Mouse (Mus musculus): ENCODE data around the gene Ephb2. TPM values are rescaled to one million over a fixed set of nuclear protein-coding genes. Genes with fewer than 3 reads are reported as not detected.

The Ephb2 gene
- polyA plus RNA-seq, 1 experiment: not detected

GRCm38 (mm10) chr4:136621956-136622355, 213.8 kb downstream of the Ephb2 start:
- H3K36me3 ChIP-seq (ENCODE audit: control insufficient read depth): no peaks in the 10 kb centered on the region
- no peaks in the 10 kb centered on the region for H3K4me1 ChIP-seq (ENCODE audit: control insufficient read depth)
- no peaks in the 10 kb centered on the region for H3K9me3 ChIP-seq (ENCODE audit: control insufficient read depth, low read length)
- TF ChIP-seq TAL1 (IDR thresholded peaks at IDR 0.05; ENCODE audit: low read length): no peak
- TF ChIP-seq GATA1 (IDR thresholded peaks at IDR 0.05; ENCODE audit: low read length): no peak
- no peaks in the 10 kb centered on the region for H3K27me3 ChIP-seq (ENCODE audit: control insufficient read depth)
- H3K4me3 ChIP-seq (replicated peaks): no peak overlapping the region

- Histone ChIP-seq H3K4me1 (ENCODE audit: control insufficient read depth) (no peaks in the 10 kb centered on the region), H3K27me3 (ENCODE audit: control insufficient read depth) (no peaks in the 10 kb centered on the region), H3K4me3 (replicated peaks) (no peak overlapping the region), H3K9me3 (ENCODE audit: control insufficient read depth, low read length) (no peaks in the 10 kb centered on the region), H3K36me3 (ENCODE audit: control insufficient read depth) (no peaks in the 10 kb centered on the region)
- TF ChIP-seq TAL1 (IDR thresholded peaks at IDR 0.05; ENCODE audit: low read length): no peak
- no peak for TF ChIP-seq GATA1 (IDR thresholded peaks at IDR 0.05; ENCODE audit: low read length)
Observed at GRCm38 (mm10) chr4:136621336-136621735, 214.5 kb downstream of the Ephb2 start.

GRCm38 (mm10) chr4:136613657-136614056, 222.1 kb downstream of the Ephb2 start:
- no peak for TF ChIP-seq TAL1 (IDR thresholded peaks at IDR 0.05; ENCODE audit: low read length)
- no peak for TF ChIP-seq GATA1 (IDR thresholded peaks at IDR 0.05; ENCODE audit: low read length)

GRCm38 (mm10) chr4:136610387-136610856, 225.4 kb downstream of the Ephb2 start, which contains the start of gene Tex46:
TSS of gene Tex46 (plus strand) at chr4:136610437.
- TF ChIP-seq GATA1 (IDR thresholded peaks at IDR 0.05; ENCODE audit: low read length): no peak
- no peak for TF ChIP-seq TAL1 (IDR thresholded peaks at IDR 0.05; ENCODE audit: low read length)
- Histone ChIP-seq H3K36me3 (ENCODE audit: control insufficient read depth) (no peaks in the 10 kb centered on the region), H3K27me3 (ENCODE audit: control insufficient read depth) (no peaks in the 10 kb centered on the region), H3K4me1 (ENCODE audit: control insufficient read depth) (no peaks in the 10 kb centered on the region), H3K9me3 (ENCODE audit: control insufficient read depth, low read length) (no peaks in the 10 kb centered on the region), H3K4me3 (replicated peaks) (no peak within 1 kb of the TSS)

More at GRCm38 (mm10) chr4:136613657-136614056, 222.1 kb downstream of the Ephb2 start:
- Histone ChIP-seq H3K27me3 (ENCODE audit: control insufficient read depth) (no peaks in the 10 kb centered on the region), H3K36me3 (ENCODE audit: control insufficient read depth) (no peaks in the 10 kb centered on the region), H3K4me1 (ENCODE audit: control insufficient read depth) (no peaks in the 10 kb centered on the region), H3K9me3 (ENCODE audit: control insufficient read depth, low read length) (no peaks in the 10 kb centered on the region), H3K4me3 (replicated peaks) (no peak overlapping the region)

GRCm38 (mm10) chr4:136605756-136606485, 229.9 kb downstream of the Ephb2 start:
- TF ChIP-seq GATA1 (IDR thresholded peaks at IDR 0.05; ENCODE audit: low read length): no peak
- TF ChIP-seq TAL1 (IDR thresholded peaks at IDR 0.05; ENCODE audit: low read length): no peak
- no peaks in the 10 kb centered on the region for H3K9me3 ChIP-seq (ENCODE audit: control insufficient read depth, low read length)
- peaks cover 12% of the 10 kb centered on the region for H3K4me1 ChIP-seq (ENCODE audit: control insufficient read depth)
- no peak overlapping the region for H3K4me3 ChIP-seq (replicated peaks)
- H3K36me3 ChIP-seq (ENCODE audit: control insufficient read depth): no peaks in the 10 kb centered on the region
- no peaks in the 10 kb centered on the region for H3K27me3 ChIP-seq (ENCODE audit: control insufficient read depth)

GRCm38 (mm10) chr4:136602568-136602967, 233.2 kb downstream of the Ephb2 start, which contains the start of gene Kdm1a:
TSS of gene Kdm1a (minus strand) at chr4:136602723.
- no peaks in the 10 kb centered on the region for H3K27me3 ChIP-seq (ENCODE audit: control insufficient read depth)
- peaks cover 26% of the 10 kb centered on the region for H3K4me1 ChIP-seq (ENCODE audit: control insufficient read depth)
- peaks cover 8% of the 10 kb centered on the region for H3K36me3 ChIP-seq (ENCODE audit: control insufficient read depth)
- H3K4me3 ChIP-seq (replicated peaks): peak within 1 kb of the TSS; percentile 96
- TF ChIP-seq GATA1 (IDR thresholded peaks at IDR 0.05; ENCODE audit: low read length) (no peak), TAL1 (IDR thresholded peaks at IDR 0.05; ENCODE audit: low read length) (no peak)
- H3K9me3 ChIP-seq (ENCODE audit: control insufficient read depth, low read length): no peaks in the 10 kb centered on the region

- H3K27me3 ChIP-seq (ENCODE audit: control insufficient read depth): no peaks in the 10 kb centered on the region
- peak overlapping the region; percentile 96 for H3K4me3 ChIP-seq (replicated peaks)
- H3K36me3 ChIP-seq (ENCODE audit: control insufficient read depth): peaks cover 8% of the 10 kb centered on the region
- H3K9me3 ChIP-seq (ENCODE audit: control insufficient read depth, low read length): no peaks in the 10 kb centered on the region
- TF ChIP-seq TAL1 (IDR thresholded peaks at IDR 0.05; ENCODE audit: low read length) (no peak), GATA1 (IDR thresholded peaks at IDR 0.05; ENCODE audit: low read length) (no peak)
- peaks cover 28% of the 10 kb centered on the region for H3K4me1 ChIP-seq (ENCODE audit: control insufficient read depth)
Observed at GRCm38 (mm10) chr4:136602018-136602554, 233.7 kb downstream of the Ephb2 start.

GRCm38 (mm10) chr4:136601476-136601875, 234.3 kb downstream of the Ephb2 start:
- Histone ChIP-seq H3K4me1 (ENCODE audit: control insufficient read depth) (peaks cover 28% of the 10 kb centered on the region), H3K4me3 (replicated peaks) (peak overlapping the region; percentile 96), H3K36me3 (ENCODE audit: control insufficient read depth) (peaks cover 8% of the 10 kb centered on the region), H3K9me3 (ENCODE audit: control insufficient read depth, low read length) (no peaks in the 10 kb centered on the region), H3K27me3 (ENCODE audit: control insufficient read depth) (no peaks in the 10 kb centered on the region)
- TF ChIP-seq GATA1 (IDR thresholded peaks at IDR 0.05; ENCODE audit: low read length): no peak
- no peak for TF ChIP-seq TAL1 (IDR thresholded peaks at IDR 0.05; ENCODE audit: low read length)

GRCm38 (mm10) chr4:136600536-136600935, 235.3 kb downstream of the Ephb2 start:
- H3K4me1 ChIP-seq (ENCODE audit: control insufficient read depth): peaks cover 28% of the 10 kb centered on the region
- H3K9me3 ChIP-seq (ENCODE audit: control insufficient read depth, low read length): no peaks in the 10 kb centered on the region
- H3K4me3 ChIP-seq (replicated peaks): peak overlapping the region; percentile 96
- peaks cover 8% of the 10 kb centered on the region for H3K36me3 ChIP-seq (ENCODE audit: control insufficient read depth)
- H3K27me3 ChIP-seq (ENCODE audit: control insufficient read depth): no peaks in the 10 kb centered on the region
- TF ChIP-seq TAL1 (IDR thresholded peaks at IDR 0.05; ENCODE audit: low read length): no peak
- TF ChIP-seq GATA1 (IDR thresholded peaks at IDR 0.05; ENCODE audit: low read length): no peak
